Mouse (Mus musculus): ENCODE results near the gene Rasal1.
A peak's percentile ranks its signal among the peaks of the same experiment; 100 is the strongest.

Rasal1 gene

DNA sequence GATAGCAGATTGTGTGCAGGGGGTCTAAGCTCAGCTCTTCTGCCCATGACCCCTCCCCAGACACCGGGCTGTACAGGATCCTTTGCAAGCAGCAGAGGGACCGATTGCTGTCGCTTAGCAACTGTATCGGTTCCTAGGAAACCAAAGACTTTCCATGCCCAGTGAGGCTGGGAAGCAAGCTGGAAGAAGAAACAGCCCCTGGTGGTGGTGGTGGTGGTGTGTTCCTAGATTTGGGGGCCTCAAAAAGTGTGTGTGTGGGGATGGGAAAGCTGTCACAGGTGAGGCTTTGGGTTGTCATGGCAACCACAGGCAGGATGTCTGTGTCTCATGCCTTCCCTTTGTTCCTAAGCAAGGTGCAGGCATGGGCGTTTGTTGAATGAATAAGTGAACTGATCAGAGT is 12.2 kb downstream of the Rasal1 start:
- DNase-seq = no peak

DNA sequence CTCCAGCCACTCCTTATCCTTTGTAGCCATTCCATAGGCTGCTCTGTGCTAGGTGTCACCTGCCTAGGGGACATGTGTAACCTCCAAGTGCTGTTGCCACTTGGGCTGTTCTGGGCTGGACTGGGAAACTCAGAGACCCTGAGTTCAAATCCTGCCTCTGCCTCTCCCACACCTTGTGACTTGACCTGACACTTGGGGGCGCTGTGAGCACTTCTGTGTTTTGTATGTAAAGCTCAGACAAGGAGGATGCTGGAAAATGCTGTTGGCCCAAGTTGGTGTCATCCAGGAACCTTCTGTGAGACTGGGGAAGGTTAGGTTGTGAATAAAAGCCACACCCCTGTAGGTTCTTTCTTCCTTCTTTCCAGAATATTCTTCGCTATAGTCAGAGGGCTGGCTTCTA is 16.3 kb downstream of the Rasal1 start:
- no peak for DNase-seq

DNA sequence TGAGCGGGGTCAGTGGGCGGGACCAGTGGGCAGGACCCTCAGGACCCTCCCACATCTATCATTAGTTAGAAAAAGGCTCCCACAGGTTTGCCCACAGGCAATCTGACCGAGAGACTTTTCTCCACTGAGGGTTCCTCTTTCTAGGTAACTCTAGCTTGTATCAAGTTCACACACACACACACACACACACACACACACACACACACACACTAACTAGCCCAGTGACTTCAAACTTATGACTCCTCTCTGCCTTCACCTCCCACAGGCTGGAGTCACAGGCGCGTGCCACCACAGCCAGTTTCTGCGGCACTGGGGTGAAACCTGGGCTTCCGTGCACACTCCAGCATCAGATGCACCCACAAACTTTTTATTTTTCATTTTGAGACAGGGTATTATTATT is 20.1 kb downstream of the Rasal1 start:
- no peak for DNase-seq

DNA sequence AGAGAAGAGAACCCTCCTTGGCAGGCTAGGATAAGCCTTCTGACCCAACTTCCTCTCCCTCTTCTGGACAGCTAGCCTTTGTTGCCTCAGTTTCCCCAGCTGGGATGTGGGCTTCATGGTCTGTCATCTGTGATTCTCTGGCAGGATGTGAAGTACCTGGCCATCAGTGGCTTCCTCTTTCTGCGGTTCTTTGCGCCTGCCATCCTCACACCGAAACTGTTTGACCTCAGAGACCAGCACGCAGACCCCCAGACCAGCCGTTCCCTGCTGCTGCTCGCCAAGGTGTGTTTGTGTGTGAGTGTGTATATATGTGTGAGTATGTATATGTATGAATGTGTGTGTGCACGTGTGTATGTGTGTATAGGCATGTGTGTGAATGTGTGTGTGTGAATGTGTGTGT is 21.5 kb downstream of the Rasal1 start:
- no peak for DNase-seq

DNA sequence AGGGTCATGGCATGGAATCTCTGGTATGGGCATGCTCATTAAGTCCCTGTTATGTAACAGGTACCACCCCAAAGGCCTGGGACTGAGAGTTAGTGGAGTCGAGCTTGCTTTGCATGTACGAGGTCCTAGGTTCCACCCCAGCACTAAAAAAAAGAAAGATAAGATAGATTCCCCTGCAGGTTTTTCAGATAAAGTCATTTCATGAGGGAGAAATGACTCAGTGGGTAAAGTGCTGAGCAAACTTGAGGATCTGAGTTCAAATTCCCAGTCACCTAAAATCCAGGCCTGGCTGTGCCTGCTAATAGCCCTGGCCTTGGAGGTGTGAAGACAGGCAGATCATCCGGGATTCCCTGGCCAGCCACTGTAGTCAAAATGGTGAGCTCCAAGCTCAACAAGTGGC is 23.3 kb downstream of the Rasal1 start:
- DNase-seq = no peak

DNA sequence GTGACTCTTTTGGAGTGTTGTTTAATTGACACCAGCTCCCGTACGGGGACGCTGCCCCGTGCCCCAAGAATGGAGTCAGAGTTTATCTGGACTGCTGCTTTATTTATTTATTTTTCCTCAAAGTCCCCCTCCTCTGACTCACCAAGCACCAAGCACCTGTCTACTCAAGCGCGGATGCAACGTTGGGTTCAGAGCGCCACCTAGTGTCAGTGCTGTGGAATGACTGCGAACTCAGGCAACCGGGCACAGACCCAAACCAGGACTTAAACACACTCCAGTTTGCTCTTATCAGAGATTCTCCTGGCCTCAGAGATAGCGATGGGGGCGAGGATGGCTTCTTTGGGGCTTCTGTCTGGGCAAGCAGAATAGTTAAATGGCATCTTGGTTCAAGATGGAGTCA is 25.0 kb downstream of the Rasal1 start:
- DNase-seq = peak; percentile 62

DNA sequence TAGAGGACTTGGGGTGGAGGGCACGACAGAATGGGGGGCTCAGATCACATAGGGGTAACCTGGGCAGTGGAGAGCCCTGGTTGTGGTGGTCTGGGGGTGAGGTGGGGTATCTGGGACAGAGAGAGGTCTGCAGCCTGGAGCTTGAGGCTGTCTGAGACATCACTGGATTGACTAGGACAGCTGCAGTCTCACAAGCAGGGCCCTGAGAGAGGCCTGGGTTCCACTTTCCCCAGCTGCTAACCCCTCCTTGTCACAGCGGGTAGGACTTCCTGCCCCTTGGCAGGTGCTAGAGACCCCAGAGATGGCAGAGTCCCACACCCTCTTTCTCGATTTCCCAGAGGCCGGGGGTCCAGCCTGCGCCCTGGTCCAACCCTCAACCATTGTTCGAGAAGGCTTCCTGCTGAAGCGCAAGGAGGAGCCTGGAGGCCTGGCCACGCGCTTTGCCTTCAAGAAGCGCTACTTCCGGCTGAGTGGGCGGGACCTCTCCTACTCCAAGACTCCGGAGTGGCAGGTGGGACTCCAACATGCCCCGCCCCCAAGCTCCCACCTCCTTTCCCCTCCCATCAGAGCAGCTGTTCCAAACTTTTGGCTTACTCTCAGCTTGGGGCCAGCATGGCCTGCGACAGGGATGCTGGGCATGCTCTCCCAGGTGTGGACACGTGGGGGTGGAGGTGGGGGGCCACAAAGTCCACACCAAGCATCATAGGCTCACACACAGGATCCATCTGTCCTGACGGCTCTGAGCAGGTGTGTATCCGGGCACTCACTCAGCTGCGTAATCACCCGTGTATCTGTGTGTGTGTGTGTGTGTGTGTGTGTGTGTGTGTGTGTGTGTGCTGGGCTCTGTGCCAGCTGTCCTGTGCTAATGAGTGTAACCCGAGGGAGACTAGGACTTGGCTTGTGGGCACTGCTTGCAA is 25.9 kb downstream of the Rasal1 start:
- DNase-seq = no peak

DNA sequence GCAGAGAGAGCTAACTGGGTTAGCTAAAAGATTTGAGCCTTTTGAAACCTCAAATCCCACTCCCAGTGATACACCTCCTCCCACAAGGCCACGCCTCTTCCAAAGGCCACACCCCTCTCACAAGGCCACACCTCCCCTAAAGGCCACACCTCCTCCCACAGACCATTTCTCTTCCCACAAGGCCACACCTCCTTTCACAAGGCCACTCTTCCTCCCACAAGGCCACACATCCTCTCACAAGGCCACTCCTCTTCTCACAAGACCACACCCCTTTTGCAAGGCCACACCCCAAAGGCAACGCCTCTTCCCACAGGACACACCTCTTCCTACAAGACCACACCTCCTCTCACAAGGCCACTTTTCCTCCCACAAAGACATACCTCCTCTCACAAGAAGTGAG is 28.9 kb downstream of the Rasal1 start:
- DNase-seq = peak; percentile 60

DNA sequence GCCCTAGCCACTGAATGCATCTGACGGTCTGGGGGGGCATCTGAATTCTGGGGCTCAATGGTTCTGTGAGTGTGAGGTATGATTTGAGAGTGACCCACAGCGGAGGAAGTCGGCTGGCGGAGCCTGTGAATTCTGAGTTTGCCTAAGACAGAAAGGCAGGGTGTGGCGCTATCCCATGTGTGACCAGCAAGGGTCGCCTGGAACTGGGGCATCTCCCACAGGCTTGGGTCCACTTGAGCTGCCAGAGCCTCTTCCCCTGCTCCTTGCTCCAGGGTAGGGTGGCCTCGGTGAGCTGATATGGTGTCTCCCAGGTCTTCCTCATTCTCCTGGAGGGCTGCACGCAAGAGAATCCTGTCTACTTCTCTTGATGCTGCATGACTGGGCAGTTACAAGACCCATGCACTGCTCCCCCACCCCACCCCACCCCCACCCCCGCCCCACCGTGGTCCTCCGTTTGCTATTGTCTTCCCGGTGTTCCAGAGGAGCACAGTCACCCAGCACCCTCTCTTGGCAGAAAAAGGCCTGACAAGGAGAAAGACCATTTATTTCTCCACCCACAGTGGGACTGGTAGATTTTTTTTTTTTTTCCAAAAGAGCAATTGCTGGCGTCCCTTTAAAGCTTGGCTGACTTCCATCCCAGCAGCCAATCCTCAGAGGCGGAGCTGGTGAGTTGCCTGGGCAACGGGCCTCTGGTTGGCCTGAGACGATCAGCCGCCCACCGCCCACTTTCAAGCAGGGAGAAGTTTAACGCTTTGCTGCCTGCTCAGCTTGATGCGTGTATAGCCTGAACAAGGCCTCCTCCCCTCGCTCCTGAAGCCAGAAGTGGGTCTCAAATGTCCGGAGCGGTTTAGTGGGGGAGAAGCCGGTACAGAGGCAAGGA is 31.3 kb downstream of the Rasal1 start:
- DNase-seq = peak; percentile 75

DNA sequence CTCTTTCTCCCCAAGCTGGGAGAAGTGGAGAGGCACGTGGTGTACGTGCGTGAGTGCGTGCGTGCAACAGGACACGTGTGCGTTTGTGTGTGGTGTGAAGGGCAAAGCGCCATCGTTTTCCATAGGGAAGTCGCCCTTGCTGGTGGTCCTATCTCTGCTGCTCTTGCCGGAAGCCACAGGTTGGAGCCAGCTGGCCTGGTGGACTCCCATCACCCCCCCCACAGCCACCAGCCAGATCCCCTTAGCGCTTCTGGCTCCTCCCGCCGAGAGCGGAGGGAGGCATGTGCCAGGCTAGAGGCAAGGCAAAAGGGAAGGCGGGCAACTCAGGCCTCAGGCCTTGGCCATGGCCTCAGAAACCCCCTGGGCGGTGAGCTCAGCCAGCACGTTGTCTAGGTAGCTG is 32.3 kb downstream of the Rasal1 start:
- peak; percentile 38 for DNase-seq

DNA sequence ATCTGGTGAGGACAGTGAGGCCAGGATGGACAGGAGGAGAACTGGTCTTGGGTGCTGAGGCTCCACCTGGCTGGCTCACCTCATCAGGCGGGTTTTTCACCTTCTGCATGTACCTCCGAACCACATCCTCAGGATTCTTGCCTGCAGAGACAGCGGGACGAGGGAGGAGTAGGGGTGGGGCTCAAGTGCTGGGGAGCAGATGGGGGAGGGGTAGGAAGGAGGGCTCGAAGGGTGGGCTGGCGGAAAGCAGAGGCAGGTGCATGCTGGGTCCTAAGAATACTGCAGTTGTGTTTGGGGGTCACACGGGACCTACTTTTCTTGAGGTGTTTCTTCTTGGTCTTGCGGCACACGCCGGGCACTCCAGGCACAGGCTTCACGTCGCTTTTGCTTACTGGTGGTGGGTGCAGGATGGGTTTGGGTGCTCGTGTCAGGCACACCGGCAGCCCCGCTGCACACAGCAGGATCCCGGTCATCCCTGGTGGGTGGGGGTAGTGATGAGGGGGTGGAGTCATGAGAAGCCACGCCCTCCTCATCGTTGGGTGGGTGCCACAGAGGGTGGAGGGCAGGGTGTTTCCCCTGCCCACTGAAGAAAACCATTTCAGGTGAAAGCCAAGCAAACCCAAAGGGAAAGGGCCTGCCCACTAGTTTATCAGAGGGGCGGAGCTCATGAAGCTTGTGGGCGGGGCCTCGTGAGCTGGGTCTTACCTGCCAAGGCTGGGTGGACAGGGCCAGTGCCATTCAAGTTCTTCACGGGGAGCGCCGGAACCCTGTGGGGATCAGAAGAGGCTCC is 34.6 kb downstream of the Rasal1 start:
- DNase-seq = peak; percentile 40

DNA sequence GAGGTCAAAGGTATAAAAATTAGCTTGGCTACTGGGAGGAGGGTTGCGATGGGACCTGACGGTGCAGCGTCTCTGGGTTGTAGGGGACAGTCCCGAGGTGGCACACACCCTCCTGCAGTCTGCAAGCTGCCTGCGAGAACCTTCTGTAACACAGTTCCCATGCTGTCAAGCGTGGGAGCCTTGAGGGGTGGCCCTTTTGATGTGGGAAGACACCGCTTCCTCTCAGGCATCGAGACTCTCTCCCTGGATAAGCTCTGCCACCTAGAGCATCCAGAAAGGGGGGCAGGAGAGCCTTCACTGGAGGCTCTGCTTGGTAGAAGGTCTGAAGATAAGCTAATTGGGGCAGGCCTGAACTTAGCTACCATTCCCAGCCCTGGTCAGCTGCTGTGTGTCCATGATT is 37.1 kb downstream of the Rasal1 start:
- DNase-seq = no peak

DNA sequence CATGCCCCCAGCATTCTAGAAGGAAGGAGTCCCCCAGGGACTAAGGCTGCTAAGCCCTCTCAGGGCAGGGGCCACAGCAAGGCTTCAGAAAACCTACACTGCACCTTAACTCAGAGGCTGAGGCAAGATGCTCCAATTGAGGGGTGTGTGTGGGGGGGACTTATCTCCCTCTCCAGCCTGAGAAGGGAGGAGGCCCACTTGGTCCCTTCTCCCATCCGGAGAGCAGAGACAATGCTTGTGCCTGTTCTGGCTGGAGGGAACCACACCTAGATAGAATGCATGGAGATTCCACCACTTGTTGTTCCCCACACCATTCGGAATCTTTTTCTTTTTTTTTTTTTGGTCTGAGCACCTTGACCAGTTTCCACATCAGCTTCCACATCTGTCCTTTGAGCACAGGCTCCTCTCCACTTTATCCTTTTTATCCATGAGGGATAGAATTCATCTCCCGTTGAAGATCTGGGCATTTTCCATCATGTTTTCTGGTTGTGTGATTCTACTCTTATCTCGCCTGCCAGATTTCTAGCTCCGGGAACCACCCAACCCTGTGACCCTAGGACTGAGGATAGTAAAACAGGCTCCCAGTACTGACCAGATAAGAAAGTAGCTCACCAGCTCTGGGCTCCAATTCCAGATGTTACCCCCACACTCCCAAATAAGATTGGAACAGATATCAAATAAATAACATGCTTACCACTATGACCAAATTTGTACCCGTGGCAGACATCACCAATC is 38.3 kb downstream of the Rasal1 start:
- no peak for DNase-seq

DNA sequence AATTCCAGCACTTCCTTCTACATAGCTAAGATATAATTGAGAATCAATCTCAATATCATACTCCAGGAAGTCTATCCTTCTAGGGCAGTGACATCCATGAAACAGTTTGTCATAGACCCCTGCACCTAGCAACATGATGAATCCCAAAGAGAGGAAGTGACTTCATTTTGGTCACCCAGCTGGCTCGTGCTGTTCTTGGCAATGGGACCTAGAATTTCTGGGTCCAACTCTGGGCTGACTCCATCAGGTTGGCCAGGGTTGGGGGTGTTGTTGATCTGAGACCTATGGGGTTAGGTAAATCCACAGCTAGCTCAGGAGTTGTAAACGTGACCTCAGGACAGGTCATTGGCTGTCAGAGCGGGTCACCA is 38.9 kb downstream of the Rasal1 start:
- DNase-seq = no peak

DNA sequence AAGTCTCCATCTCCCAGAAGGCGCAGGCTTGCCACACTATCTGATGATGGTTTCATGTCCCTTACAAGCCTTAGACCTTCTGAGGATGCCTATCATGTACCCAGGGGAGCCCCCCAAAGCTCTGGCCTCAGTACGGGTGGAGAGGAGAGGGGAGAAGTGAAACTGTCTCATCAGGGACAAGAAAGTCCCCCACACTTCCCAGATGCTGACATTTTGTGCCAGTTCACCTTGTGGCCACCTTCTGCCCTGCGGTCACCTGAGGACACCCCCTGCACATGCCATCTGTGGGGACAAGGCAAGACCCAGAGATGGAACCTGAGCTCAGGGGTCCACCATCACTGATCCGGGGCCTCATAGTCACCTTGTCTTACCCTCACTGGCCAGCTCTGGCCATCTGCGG is 39.3 kb downstream of the Rasal1 start:
- no peak for DNase-seq

DNA sequence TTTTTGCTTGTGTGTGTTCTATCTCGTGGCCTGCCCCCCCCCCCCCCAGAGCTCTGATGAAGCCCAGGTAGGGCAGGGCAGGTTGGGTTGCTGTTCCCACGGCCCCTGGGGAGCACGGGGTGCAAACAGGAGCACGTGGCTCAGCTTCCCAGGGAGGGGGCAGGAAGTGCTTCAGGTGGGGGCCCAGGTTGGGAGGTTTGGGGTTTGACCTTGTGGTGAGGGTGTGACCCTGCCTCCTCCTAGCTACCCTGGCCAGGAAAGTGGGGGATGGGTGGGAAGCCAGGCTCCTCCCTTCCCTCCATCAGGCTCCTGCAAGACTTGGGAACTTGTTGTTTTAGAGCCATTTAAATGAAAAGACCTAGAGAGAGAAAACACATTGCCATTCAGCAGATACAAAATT is 39.8 kb downstream of the Rasal1 start:
- DNase-seq = no peak

DNA sequence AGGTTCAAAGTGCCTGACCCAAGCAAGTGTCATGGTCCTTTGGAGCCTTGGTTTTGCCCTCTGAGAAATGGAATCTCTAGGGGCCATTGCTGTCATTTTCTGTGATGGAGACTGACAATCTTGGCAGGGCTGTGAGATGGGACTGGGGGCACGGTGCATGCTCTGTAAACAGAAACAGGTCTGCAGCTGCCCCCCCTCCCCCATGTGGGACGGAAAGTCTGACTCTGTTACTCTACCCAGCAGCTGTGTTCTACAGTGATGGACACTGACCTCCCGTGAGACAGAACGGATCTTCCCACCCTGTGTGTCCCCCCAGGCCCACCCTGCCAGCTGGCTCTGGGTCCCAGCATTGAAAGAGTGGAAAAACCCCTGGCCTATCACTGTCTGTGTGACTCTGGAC is 41.8 kb downstream of the Rasal1 start:
- no peak for DNase-seq

DNA sequence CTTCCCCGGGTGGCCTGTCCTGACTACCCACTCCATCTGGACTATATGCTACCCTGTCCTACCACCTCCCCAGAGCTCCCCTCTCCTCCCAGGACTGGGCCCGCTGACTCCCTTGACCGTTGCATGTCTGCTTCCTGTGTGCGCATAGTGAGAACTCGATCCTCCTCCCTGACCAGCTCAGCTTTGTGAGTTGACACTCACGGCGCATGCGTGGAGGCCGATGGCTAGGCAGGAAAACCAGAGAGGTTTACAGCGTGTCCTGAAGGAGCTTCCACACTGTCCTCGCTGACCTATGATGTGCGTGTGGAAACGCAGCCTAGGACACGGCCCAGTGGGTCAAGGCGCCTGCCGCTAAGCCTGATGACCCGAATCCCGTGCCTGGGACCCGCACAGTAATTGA is 43.4 kb downstream of the Rasal1 start:
- no peak for DNase-seq

DNA sequence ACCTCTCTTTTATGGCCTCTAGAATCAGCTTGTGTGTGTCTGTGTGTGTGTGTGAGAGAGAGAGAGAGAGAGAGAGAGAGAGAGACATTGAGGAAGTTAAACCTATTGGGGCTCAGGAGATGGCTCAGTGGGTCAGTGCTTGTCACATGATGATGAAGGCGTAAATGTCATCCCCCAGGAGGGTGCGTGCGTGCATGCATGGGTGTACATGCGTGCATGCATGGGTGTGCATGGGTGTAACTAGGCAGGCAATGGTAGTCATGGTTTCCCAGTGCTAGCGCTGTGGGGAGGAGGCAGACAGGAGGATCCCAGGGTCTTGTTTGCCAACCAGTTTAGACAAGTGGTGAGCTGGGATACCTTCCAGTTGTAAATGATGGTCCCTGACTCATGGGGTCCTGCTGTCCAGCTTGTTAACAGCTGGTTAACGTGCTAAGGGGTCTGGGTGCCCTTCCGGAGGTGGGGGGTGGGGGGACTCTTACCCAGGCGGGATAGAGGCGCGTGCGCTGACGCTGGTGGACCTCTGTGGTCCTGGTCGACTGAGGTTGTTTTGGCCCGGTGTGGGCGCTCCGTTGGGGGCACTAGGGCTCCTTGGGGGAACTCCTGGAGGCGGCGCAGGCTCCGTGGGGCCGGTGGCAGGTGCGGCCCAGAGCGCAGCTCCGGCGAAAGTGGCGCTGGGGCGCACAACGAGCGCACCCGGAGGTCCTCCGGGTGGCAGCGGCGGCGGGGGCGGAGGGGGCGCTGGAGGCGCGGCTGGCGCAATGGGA is 45.5 kb downstream of the Rasal1 start:
- DNase-seq = no peak

DNA sequence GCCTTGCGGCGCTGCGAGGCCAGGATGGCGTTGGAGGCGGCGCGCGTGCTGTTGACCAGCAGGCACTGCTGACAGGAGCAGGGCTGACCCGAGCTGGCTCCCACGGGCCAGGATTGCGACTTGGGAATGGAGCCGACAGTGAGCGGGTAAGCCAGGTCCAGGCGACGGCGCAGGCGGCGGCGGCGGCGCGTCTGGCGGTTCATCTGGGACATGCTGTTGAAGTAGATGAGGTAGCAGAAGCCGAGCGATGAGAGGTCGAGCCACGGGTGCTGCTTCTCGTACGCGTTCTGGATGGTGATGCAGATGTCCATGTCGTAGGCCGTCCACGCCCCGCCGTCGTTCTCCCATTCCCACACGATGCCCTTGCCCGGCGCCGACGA is 46.1 kb downstream of the Rasal1 start:
- peak; percentile 68 for DNase-seq

DNA sequence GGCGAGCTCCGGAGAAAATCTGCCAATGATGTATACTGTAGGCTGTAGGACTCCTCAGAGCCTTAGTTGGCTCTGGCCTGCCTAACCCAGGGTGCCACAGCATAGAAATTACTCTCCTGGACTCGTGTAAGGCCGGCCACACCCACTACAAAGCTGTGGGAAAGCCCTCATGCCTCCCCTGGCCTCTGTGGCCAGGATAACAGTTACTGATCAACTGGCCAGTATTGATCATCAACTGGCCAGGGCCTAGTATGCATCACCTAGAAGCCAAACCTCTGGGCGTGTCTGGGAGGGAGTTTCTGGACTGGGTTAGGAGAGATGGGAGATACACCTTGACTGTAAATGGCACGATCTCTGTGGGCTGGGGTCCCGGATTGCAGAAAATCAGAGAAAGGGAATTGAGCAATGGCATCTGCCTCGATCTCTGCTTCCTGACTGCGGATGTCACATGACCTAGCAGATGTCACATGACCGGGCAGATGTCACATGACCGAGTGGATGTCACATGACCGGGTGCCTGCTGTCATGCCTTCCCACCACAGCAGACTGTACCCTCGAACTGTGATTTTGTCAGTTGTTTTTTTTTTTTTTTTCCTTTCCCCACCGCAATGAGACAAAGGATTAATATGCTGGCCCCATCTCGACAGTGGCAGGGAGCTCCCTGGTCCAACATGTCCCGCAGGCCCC is 47.6 kb downstream of the Rasal1 start:
- DNase-seq = peak; percentile 34

Data from cerebellum, adult 9-11 months (tissue).